18 mouse cellular contexts compared by ENCODE assay signal in the genomic region with DNA sequence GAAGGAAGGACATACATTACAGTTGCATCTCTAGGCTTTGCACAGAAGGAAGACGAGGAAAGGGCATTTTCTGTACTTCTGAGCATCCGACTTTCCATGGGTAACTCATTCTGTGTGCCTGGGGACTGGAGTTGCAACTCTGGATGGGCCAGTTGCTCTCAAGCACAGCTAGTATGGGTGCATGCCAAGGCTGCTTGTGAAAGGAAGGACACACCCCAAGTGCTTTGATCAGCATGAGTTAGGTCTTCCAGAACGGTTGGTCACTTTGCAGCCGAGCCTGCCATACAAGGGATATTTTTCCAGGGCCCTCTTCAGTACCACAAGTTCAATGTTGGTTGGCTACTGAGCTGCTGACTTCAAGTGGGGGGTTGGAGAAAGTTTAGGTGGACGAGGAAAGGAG. TPM values are rescaled to one million over a fixed set of nuclear protein-coding genes. Genes with fewer than 3 reads are reported as not detected.
DNase-seq lines count a peak whose midpoint lies in the region.
"Had no signal": no experiment of that assay in that cellular context is flagged by ENCODE, and none has a peak within 500 bp of the region (broad histone marks: within the 10 kb centered on the region; RNA-seq: fewer than 3 reads in every experiment).

No protein-coding gene starts in this region.

- peak overlapping the region; percentile 60 for H3K27ac ChIP-seq in brown adipose tissue, adult 24 weeks (replicated peaks; ENCODE audit: low read depth, low read length)
- H3K27ac ChIP-seq: heart, embryonic 13.5 days; kidney, postnatal 0 days; liver, embryonic 13.5 days; neural tube, embryonic 13.5 days; stomach, embryonic 15.5 days had no signal

- 0 out of 2 replicates have a peak, but pooled peaks cover 3% of the 10 kb centered on the region for H3K4me1 ChIP-seq in brown adipose tissue, adult 24 weeks (ENCODE audit: control insufficient read depth, insufficient read depth, insufficient read length, low read length)
- H3K4me1 ChIP-seq: heart, embryonic 13.5 days; liver, embryonic 13.5 days; megakaryocyte, embryonic 14.5 days; stomach, embryonic 15.5 days had no signal

- DNase-seq in adrenal gland, adult 8-10 months: peak; percentile 6
- DNase-seq in adrenal gland, postnatal 4 days (ENCODE audit: low spot score in 2 of 2): no peak
- DNase-seq in kidney, postnatal 14 days: peak; percentile 24
- no peak for DNase-seq in kidney, adult 9 months
- DNase-seq in lung, postnatal 25 days (ENCODE audit: low spot score): peak; percentile 68
- no peak for DNase-seq in left cerebral cortex, adult 18-20 months (ENCODE audit: low spot score in 2 of 2)
- DNase-seq in right cerebral cortex, adult 2 months (ENCODE audit: low spot score in 2 of 2): no peak
- DNase-seq: cerebellum, adult 9-11 months; liver, embryonic 13.5 days; thymus, postnatal 14 days had no signal

- peak overlapping the region; percentile 35 for H3K4me3 ChIP-seq in brown adipose tissue, adult 24 weeks (ENCODE audit: insufficient read depth, low read depth, low read length)
- H3K4me3 ChIP-seq: heart, embryonic 13.5 days; liver, embryonic 13.5 days; megakaryocyte, embryonic 14.5 days; neural tube, embryonic 13.5 days; stomach, embryonic 15.5 days had no signal

RNA-seq across cellular contexts. Expression of a gene that starts 1.0 kb away (rescaled TPM):
- total RNA-seq in adrenal gland, adult 8-10 months (2022): 10 to 100 TPM in 2 of 4 experiments, 1 to 10 TPM in 1, under 1 TPM in 1; 0.68 to 28.4 (median 15.2) TPM
- 10 to 100 TPM in 1 of 2 experiments, 1 to 10 TPM in 1; 5.5 to 12.7 TPM for total RNA-seq in adrenal gland, postnatal 4 days (2021)
- 103 and 115 TPM in 2 replicates for polyA plus RNA-seq in brown adipose tissue, adult 24 weeks (2012; ENCODE audit: insufficient read depth, insufficient read length, missing spikeins)
- total RNA-seq in left cerebral cortex, adult 18-20 months (2021): not detected
- total RNA-seq: hematopoietic stem cell, adult 5-6 weeks had no signal
- polyA plus RNA-seq: forebrain, embryonic 14.5 days; liver, embryonic 13.5 days had no signal

Comparison
In these comparisons a context has a peak if more than half of its experiments do, and no peak if none do; other contexts are left out.
1. DNase-seq: peak in adrenal gland, adult 8-10 months (single experiment), kidney, postnatal 14 days (single experiment) and lung, postnatal 25 days (single experiment); none in adrenal gland, postnatal 4 days (0 of 2), kidney, adult 9 months (single experiment), left cerebral cortex, adult 18-20 months (0 of 2) and right cerebral cortex, adult 2 months (0 of 2).